Mouse (Mus musculus) liver, embryonic 15.5 days (tissue): ENCODE measurements around the gene Echdc1. TPM values are rescaled to one million over a fixed set of nuclear protein-coding genes. Genes with fewer than 3 reads are reported as not detected.

Experiments
- polyA plus RNA-seq: library from polyadenylated mRNA; unstranded; fragments of >200 nt; fragmentation: Nextera tagmentation; extraction: Ambion mirVana; gene quantifications from 2 replicates; pipeline ENCODE4 v1.2.1, GENCODE M21; 2015

Gene Echdc1
- polyA plus RNA-seq, 1 experiment from 2014 or later: 20.1 TPM

Other genes with a start within 250 kb of the Echdc1 start
- gene Soga3, start 169.3 kb upstream of the Echdc1 start, polyA plus RNA-seq: 0.08 and 0.10 TPM in 2 replicates
- gene Gm49353, start 114.2 kb upstream of the Echdc1 start, polyA plus RNA-seq: not detected in 2 replicates
- gene 9330159F19Rik, start 101.6 kb upstream of the Echdc1 start, polyA plus RNA-seq: 0.05 TPM in 1 of 2 replicates, not detected in the other
- gene Rnf146, start 49.3 kb downstream of the Echdc1 start, polyA plus RNA-seq: 14.1 and 15.1 TPM in 2 replicates
- 1.6 and 1.8 TPM in 2 replicates for gene Rspo3, start 222.7 kb downstream of the Echdc1 start, polyA plus RNA-seq